Mouse (Mus musculus): ENCODE data around the gene Tmem245. TPM values are rescaled to one million over a fixed set of nuclear protein-coding genes. Genes with fewer than 3 reads are reported as not detected.

Gene Tmem245
- total RNA-seq, 1 experiment from 2014 or later, result 10.2 TPM

DNA sequence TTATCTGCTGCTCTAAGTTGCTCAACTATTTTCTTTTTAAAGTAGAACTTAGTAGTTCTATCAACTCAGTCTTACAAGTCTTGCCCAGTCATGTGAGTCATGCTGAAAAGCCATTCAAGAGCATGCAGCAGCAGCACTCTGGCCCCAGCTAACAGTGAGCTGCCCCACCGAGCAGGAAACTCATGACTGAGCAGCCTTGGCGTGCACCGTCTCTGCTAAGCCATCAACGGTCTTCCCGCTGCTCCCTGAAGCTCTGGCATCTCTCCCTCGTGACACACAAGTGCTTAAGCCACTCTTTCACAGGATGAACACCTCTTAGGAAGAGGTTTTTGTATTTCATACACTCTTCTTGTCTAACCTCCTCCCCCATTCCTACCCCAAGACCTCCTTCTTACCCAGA, 10.1 kb downstream of the Tmem245 start:
- peak in 1 of 2 experiments; percentile 68; a peak in 2 of 4 replicates for ATAC-seq (replicated peaks in 1 of 2; ENCODE audit: insufficient read depth in 1 of 2, low FRiP score in 2 of 2, low TSS enrichment in 1 of 2, low read depth in 1 of 2, poor library complexity in 2 of 2, severe bottlenecking in 2 of 2)

DNA sequence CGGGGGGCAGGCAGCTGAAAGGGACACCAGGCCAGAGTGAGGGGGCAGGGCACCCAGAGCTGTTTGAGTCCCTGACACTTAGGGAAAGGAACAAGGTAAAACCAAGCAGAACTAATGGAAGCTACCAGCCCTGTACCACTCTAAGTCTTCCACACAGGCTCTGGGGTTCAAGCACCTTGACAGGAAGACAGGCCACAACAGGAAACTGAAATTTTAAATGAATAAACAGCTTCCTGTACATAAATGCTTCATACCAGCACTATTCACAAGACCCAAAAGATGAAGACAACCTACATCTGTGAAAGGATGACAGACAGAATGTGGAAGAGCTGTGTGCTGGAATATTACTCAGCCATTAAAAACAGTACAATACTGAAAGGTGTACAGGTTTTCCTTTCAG, 11.9 kb downstream of the Tmem245 start:
- no peak for ATAC-seq (replicated peaks in 1 of 2; ENCODE audit: insufficient read depth in 1 of 2, low FRiP score in 2 of 2, low TSS enrichment in 1 of 2, low read depth in 1 of 2, poor library complexity in 2 of 2, severe bottlenecking in 2 of 2)

DNA sequence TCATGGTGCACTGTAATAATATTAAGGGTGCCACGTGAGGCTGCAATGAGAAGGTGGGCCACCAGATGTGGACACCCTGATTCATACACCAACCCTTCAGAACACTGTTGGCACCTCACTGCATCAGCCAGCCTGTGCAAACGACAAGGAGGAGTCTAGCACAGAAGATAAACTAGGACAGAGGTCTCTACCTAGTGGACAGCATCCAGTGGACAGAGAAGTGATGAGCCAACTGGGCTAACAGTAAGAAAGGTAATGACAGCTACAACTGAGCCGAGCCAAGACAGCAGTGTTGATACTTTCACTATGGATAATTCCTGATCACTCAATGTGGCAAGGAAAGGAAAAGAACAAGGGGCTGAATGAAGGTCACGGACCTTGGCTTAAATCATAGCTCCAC, 14.1 kb downstream of the Tmem245 start:
- ATAC-seq (replicated peaks in 1 of 2; ENCODE audit: insufficient read depth in 1 of 2, low FRiP score in 2 of 2, low TSS enrichment in 1 of 2, low read depth in 1 of 2, poor library complexity in 2 of 2, severe bottlenecking in 2 of 2), result no peak

DNA sequence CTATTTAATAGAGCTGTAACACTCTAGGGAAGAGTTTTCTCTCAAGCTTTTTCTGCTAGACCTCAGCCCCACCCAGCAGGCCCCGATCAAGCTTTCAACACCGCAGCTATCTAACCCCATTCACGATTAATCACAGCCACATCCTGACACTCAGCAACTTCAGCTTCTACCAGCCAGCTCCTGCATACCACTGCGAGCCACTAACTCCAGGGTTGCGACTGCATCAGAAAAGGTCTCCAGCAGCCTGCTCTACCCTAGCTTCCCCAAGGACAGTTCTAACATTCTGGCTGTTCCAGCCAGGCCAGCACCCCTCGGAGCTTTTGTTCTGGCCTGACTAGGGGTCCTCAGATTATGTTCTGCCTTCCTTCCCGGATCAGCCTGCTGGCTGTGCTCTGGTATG, 15.1 kb downstream of the Tmem245 start:
- no peak for ATAC-seq (replicated peaks in 1 of 2; ENCODE audit: insufficient read depth in 1 of 2, low FRiP score in 2 of 2, low TSS enrichment in 1 of 2, low read depth in 1 of 2, poor library complexity in 2 of 2, severe bottlenecking in 2 of 2)

DNA sequence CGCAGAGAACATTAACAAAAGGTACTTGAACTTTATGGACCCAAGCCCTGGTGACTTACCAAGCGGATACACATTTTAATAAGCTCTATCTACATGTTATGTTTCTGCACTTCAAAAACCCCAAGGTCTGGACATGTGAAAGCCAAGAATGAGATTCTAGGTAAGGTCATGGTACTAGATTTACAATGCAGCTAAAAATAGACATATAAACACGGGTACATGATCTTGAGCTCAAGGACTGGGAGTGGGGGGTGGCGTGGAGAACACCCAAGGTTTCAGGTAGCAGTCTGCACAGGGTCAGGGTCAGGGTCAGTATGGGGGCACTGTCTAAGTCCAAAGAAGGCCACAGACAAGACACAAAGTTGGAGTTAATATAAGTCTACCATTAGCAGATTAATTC, 16.9 kb downstream of the Tmem245 start:
- no peak for ATAC-seq (replicated peaks in 1 of 2; ENCODE audit: insufficient read depth in 1 of 2, low FRiP score in 2 of 2, low TSS enrichment in 1 of 2, low read depth in 1 of 2, poor library complexity in 2 of 2, severe bottlenecking in 2 of 2)

DNA sequence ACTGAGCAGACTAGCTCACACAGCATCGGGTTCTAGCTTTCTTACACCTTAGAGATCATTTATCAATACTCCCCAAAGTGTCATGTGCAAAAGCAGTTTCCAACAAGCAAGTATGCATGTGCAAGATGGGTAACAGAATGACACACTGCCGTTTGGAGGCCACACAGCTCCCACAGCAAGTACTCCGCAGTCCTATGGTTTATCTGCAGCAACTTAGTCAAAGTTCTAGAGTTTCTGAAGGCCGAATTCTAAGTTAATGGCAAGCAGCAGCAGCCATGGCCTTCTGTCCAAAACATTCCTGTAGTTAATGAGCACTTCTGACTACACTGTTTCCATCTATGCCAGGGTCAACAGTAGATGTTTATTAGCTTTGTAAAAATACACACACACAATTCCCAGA, 20.3 kb downstream of the Tmem245 start:
- ATAC-seq (replicated peaks in 1 of 2; ENCODE audit: insufficient read depth in 1 of 2, low FRiP score in 2 of 2, low TSS enrichment in 1 of 2, low read depth in 1 of 2, poor library complexity in 2 of 2, severe bottlenecking in 2 of 2), result no peak

DNA sequence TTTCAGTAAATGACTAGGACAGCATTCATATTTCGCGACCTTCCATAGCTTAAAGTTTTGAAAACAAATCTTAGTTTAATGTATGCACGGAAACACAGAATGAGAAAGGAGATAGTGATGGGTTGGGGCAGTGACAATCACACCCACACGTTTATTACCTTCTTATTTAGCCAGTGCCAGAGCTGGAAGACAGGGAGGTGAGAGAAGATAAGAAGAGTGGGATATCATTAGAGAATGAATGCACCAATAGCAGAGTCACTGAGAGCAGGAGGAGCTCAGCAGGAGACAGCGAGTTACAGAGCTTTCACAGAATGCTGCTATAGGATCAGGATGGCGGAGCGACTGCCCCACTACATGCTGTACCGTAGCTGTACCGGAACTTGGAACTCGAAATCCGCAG, 25.0 kb downstream of the Tmem245 start:
- no peak for ATAC-seq (replicated peaks in 1 of 2; ENCODE audit: insufficient read depth in 1 of 2, low FRiP score in 2 of 2, low TSS enrichment in 1 of 2, low read depth in 1 of 2, poor library complexity in 2 of 2, severe bottlenecking in 2 of 2)

DNA sequence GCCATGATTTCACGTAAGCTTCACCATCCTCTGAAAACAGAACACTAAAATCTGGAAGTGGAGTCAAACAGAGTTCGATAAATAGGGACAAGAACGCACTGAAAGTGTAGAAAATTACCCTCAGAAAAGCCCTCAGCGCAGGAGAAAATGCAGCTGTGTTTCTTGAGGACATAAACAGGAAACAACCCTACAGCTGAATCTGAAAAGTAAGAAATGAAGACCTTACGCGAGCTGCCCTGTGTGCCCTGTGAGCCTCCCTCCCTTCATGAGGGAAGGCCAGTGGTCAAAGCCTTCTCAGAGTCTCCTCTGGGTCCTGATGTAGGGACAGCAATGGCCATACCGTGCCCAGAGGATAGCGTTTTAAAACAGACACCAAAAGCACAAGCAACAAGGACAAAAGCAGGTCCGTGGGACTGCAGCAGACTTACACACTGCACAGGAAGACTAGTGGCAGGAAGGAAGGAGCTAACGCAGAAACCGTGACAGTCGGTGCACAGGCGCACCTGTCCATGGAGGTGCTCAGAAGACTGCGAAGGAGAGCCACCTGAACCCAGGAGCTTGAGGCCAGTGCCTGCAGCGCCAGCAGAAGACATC, 31.4 kb downstream of the Tmem245 start:
- ATAC-seq (replicated peaks in 1 of 2; ENCODE audit: insufficient read depth in 1 of 2, low FRiP score in 2 of 2, low TSS enrichment in 1 of 2, low read depth in 1 of 2, poor library complexity in 2 of 2, severe bottlenecking in 2 of 2), result no peak

DNA sequence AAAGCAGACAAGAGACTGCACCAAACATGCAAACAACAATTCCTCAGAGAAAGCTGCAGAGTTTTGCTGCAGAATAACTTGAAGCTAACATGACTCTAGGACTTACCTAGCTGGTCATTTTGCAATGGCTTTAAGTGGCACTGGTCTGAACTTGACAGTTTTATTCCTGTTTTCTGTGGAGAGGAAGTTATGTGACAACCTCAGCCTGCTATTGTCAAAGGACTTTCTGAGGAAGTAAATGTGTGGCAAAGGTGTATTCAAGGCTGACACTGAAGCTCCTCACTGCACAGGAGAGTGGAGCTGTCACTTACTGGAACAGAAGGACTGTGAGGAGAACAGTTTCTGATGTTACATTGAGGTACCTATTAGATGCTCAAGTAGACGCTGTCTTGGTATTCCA, 32.5 kb downstream of the Tmem245 start:
- peak; percentile 12 to 42; a peak in 1 of 4 replicates for ATAC-seq (replicated peaks in 1 of 2; ENCODE audit: insufficient read depth in 1 of 2, low FRiP score in 2 of 2, low TSS enrichment in 1 of 2, low read depth in 1 of 2, poor library complexity in 2 of 2, severe bottlenecking in 2 of 2)

DNA sequence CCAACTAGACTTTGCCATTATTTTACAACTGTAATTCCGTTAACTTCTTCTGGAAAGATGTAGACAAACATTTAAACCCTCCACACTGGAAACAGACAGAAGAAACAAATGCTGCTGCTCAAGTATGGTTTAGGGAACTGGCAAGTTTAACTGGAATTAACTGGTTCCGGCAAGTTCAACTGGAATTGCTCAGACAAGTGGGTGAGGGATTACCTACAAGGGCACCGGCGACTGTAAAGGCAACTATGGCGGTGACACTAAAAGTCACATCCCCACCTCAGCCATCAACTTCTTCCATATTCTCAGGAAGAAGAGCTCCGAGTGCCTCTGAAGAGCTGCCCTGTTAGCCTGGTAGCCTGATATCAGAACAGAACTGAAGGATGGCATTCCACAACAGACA, 32.9 kb downstream of the Tmem245 start:
- ATAC-seq (replicated peaks in 1 of 2; ENCODE audit: insufficient read depth in 1 of 2, low FRiP score in 2 of 2, low TSS enrichment in 1 of 2, low read depth in 1 of 2, poor library complexity in 2 of 2, severe bottlenecking in 2 of 2), result peak in 1 of 2 experiments; percentile 7; a peak in 1 of 4 replicates

DNA sequence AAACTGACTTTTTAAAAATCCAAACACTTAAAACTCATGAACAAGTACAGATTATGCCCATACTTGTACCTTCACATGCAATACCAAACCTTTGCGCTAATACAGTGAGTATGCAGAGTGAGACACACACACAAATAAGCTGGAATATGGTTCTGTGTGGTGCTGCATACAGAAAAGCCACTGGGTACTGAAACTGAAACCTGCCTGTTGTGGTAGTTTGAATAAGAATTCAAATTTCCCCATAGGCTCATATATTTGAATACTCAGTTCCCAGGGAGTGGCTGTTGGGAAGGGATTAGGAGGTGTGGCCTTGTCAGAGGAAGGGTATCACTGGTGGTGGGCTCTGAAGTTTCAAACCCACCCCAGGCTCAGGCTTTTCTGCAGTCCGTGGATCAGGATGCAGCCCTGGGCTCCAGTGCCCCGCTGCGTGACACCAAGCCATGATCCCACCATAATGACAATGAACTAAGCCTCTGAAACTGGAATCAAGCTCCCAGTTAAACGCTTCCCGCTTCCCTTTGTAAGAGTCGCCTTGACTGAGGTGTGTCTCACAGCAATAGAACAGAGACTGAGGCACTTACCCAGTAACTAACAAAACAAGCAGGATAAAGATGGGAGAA, 34.7 kb downstream of the Tmem245 start:
- no peak for ATAC-seq (replicated peaks in 1 of 2; ENCODE audit: insufficient read depth in 1 of 2, low FRiP score in 2 of 2, low TSS enrichment in 1 of 2, low read depth in 1 of 2, poor library complexity in 2 of 2, severe bottlenecking in 2 of 2)

DNA sequence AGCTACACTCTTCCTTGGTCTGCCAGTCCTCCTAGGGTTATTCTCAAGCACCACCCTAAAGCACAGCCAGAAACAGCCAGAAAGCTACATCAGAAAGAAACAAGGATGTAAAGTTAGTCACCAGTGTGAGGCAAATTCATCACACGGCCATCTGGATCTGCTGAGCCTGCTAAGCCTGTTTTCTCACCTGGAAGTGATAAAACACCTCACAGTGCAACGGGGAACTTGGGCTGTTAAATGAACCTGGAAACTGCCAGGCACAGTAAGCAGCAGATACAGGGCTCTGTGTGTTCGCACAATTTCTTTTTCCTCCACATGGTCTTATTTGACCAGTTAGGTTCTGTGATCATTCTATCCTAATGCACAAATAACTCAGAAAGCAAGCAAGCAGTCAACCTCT, 37.7 kb downstream of the Tmem245 start:
- ATAC-seq (replicated peaks in 1 of 2; ENCODE audit: insufficient read depth in 1 of 2, low FRiP score in 2 of 2, low TSS enrichment in 1 of 2, low read depth in 1 of 2, poor library complexity in 2 of 2, severe bottlenecking in 2 of 2), result no peak

DNA sequence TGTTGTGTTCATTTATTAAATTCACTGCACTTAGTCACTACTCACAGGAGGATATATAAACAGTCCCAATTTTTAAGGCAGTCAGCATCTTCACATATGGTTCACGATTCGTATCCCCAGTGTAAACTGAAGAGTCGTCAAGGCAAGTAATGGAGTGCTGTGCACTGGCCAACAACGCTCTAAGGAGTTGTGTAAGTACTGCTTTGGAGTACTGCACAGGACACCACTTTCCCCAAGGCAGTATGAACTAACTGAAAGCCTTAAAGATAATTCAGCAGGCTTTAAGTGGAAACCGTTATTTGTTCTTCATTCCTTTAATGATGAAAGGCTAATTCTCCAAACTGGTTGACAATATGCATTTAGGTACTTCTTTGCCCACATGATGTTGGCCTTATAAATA, 39.6 kb downstream of the Tmem245 start:
- ATAC-seq (replicated peaks in 1 of 2; ENCODE audit: insufficient read depth in 1 of 2, low FRiP score in 2 of 2, low TSS enrichment in 1 of 2, low read depth in 1 of 2, poor library complexity in 2 of 2, severe bottlenecking in 2 of 2), result no peak

DNA sequence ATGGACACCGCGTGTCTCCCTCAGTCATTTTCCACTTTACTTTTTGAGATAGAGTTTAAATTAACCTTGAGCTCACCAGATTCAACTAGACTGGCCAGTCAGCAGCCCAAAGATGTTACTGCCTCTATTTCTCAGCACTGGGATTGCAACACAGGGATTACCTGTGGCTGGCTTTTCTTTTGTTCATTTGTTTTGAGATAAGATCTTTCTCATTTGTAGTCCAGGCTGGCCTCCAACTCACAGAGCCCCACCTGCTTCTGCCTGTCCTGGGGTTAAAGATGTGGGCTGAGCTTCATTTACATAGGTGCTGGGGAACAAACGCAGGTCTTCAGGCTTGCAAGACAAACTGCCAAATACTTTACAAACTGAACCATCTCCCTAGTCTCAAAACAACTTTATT, 40.3 kb downstream of the Tmem245 start:
- no peak for ATAC-seq (replicated peaks in 1 of 2; ENCODE audit: insufficient read depth in 1 of 2, low FRiP score in 2 of 2, low TSS enrichment in 1 of 2, low read depth in 1 of 2, poor library complexity in 2 of 2, severe bottlenecking in 2 of 2)

DNA sequence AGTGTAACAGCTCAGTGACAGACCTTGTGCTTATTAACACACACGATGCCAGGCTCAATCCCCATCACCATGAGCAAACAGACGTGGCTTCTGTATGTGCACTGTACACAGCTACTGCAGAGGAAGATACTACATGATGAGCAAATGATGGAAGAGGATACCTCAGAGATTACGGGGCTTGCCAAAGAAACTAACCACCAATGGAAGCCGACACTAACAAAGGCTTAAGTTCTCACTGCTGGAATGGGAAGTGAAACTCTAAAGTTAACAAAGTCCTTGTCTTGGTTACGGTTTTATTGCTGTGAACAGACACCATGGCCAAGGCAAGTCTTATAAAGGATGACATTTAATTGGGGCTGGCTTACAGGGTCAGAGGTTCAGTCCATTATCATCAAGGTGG, 41.7 kb downstream of the Tmem245 start:
- ATAC-seq (replicated peaks in 1 of 2; ENCODE audit: insufficient read depth in 1 of 2, low FRiP score in 2 of 2, low TSS enrichment in 1 of 2, low read depth in 1 of 2, poor library complexity in 2 of 2, severe bottlenecking in 2 of 2), result no peak

DNA sequence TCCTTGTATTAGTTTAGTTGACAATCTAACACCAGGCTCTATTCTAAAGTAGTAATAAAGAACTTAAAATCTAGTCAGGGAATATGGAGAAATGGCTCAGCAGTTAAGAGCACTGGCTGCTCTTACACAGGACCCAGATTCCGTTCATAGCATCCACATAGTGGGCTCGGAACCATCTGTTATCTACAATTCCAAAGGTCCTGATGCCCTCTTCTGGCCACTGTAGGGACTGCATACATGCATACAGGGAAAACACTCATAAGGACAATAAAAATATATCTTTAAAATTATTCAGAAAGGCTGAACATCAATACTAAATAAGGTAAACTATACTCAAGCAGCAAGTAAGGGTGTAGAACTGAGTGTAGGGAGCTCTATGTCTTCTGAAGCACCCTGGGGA, 45.6 kb downstream of the Tmem245 start:
- no peak for ATAC-seq (replicated peaks in 1 of 2; ENCODE audit: insufficient read depth in 1 of 2, low FRiP score in 2 of 2, low TSS enrichment in 1 of 2, low read depth in 1 of 2, poor library complexity in 2 of 2, severe bottlenecking in 2 of 2)

DNA sequence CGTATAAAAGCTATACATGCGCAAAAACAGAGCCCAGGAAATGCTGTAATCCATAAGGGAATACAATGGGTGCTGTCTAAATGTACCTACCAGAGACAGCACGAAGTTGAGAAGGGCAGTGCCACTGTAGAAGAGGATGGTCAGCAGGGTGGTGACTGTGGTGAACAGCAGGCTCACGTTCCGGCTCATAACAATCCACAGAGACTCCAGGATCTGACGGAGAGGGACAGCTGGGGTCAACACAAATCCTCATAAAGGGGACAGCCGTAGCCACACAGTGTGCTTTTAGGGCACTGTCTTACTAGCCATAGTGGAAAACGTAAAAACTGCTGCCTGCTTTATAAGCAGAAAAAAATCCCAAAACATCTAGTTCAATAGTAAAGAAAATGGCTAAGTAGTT, 48.0 kb downstream of the Tmem245 start:
- no peak for ATAC-seq (replicated peaks in 1 of 2; ENCODE audit: insufficient read depth in 1 of 2, low FRiP score in 2 of 2, low TSS enrichment in 1 of 2, low read depth in 1 of 2, poor library complexity in 2 of 2, severe bottlenecking in 2 of 2)

DNA sequence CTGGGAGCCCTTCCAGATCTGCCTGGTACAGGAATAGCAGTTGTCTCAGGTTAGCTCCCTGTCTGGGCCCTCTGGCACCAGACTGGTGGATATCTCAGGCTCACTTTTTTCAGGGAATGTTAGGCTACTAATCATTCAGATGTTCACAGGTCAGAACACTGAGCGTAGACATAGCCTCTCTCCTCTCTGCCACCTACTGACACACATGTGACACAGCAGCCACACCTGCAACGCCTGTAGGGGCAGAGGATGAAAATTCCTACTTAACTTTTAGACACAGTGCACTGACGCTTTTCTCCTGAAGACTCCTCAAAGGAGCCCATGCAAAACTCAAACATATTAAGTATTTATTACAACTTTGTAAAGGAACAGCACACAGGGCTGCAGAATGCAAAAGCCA, 49.7 kb downstream of the Tmem245 start:
- no peak for ATAC-seq (replicated peaks in 1 of 2; ENCODE audit: insufficient read depth in 1 of 2, low FRiP score in 2 of 2, low TSS enrichment in 1 of 2, low read depth in 1 of 2, poor library complexity in 2 of 2, severe bottlenecking in 2 of 2)

DNA sequence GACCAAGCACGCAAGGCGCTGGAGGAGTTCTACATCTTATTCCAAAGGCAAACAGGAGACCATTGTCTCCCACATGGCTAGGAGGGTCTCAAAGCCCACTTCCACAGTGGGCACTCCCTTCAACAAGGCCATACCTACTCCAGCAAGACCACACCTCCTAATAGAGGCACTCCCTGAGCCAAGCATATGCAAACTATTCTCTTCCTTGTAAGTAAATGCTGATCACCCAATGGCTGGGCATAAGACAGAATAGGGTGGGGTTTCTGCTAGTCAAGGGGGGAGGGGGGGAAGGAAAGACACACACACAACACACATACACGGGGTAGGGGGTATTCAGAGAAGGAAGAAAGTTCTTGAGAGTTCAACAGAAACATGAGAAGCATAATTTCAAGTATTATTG, 53.0 kb downstream of the Tmem245 start:
- no peak for ATAC-seq (replicated peaks in 1 of 2; ENCODE audit: insufficient read depth in 1 of 2, low FRiP score in 2 of 2, low TSS enrichment in 1 of 2, low read depth in 1 of 2, poor library complexity in 2 of 2, severe bottlenecking in 2 of 2)

Measured in hematopoietic stem cell, adult 5-6 weeks (primary cell).